Mouse (Mus musculus): ENCODE data around the gene Gzmd.
"Not testable (repeated sequence)": the region's sequence is repeated elsewhere in the genome, so short reads cannot be mapped to it uniquely, and the experiment has no call there.

Gene Gzmd

DNA sequence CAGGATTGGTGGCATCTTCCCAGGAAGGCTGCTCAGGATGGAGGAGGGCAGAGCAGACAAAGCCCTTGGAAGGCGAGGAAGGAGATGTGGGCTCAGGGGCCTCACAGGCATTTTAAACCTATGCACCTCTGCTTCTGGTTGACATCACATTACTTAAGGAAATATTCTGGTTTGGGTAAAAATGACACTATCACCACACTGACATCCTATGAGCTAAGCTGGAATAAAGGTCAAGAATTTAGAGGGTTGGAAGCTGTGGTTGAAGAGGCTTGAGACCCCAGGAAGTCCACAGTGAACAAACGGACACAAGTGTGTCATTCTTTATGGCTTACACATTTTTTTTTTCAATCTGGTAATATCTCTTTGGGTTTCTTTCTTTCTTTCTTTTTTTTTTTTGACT lies at the start of gene Gzmd:
TSS of gene Gzmd (minus strand) at position 101 of the 400 bp plus-strand sequence.
- not testable (repeated sequence) for DNase-seq

DNA sequence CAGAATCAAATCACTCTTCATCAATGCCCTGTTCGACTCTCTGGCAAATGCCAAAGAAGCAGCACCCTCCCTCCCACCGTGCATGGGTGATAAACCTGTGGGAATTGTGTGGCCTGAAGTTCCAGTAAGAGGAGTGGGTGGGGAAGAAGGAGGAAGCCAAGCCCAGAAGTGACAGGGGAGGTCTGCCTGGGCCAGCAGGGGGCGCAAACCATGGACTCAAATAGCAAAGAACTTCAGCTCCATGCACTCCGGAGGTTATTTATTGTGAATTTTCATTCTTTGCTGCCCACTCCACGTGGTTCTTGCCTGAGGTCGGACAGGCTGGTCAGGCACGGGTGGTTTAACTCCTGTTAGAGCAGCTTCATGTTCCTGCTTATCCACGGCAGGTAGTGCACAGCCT lies 45.2 kb upstream of the Gzmd start:
- peak; percentile 32 for DNase-seq

DNA sequence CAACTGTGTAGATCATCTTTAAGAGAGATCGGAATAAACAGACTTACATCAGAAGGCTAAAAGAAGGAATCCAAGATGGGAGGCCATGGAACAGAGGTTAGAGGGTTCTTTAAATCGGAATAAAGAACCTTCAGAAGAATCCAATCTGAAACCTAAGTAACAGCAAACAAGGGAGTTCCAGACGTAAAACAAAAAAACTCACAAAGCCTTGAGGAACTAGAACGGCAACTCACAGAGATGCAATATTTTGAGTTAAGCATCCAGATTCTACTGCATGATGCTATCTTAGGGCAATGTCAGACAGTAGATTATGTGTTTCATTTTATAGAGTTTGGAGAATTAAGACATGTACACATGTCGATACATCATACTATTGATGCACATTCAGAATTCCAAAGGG lies 42.1 kb upstream of the Gzmd start, which contains the start of gene Gzmn:
TSS of gene Gzmn (minus strand) at position 101 of the 400 bp plus-strand sequence.
- no peak for DNase-seq

DNA sequence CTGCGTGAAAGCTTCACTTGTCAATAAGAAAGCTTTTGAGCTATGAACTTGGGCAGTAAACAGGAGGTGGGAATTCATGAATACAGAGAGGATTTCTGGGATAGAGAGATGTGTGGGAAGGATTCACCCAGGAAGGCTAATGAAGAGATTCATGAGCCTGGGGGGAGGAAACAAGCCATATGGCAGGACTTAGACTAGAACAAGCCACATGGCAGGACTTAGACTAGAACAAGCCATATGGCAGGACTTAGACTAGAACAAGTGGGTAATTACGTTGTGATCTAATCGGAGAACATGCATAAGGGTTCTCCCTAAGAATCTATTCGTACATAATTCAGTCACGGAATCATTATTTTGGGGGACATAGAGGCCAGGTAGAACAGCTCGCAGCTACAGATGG lies 41.0 kb upstream of the Gzmd start:
- DNase-seq, result no peak

DNA sequence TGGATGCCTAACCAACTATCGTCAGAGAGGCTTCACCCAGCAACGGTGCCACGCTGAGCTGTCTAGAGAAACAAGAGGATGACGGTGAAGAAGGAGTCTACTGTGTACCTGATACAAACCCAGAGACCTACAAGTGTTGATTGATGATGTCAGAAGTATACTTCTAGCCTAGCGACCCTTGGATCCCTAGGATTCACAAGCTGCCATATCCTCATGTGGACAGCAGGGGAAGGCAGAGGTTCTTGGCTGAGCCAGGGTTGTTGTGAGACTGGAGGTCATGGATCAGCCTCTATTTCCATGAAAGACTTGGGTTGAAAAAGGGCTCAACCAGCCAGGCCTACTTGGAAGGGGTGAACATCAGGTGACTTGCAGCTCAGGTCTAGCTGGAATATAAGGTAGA lies 40.3 kb upstream of the Gzmd start:
- no peak for DNase-seq

DNA sequence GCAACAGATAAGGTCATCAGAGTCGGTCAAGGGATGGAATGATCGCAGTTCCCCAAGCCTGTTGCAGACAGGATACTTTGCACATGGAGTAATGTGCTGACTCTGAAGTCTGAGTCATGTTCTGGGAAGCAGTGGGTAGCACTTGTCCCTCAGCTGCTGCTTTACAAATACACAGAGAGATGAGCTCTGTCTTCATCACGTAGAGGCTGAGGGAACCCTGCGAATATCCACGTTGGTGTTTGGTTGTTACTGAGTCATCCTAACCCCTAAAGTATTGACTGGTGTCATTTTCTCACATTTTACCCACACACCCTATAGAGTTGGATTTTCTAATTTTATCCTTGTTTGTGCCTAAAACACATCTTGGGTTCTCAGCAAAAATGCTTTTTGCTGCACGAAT lies 35.6 kb upstream of the Gzmd start:
- no peak for DNase-seq

DNA sequence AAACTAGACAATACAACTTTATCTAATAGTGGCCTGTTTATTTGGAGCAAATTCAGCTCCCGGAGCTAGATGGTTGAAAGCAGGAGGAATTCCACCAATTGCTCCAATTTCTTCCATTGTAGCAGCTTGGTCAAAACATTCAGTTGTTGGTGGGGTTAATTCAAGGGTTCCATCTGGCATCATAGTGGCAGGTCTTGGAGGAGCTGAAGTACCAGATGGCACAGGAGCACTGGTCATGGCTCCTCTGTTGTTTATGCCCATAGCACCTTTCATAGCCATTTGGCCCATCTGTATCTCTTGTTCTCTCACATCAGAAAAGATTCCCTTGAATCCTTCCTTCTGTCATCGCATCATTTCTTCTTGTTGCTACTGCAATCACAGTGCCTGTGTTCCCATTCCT lies 29.7 kb upstream of the Gzmd start:
- DNase-seq, result no peak

DNA sequence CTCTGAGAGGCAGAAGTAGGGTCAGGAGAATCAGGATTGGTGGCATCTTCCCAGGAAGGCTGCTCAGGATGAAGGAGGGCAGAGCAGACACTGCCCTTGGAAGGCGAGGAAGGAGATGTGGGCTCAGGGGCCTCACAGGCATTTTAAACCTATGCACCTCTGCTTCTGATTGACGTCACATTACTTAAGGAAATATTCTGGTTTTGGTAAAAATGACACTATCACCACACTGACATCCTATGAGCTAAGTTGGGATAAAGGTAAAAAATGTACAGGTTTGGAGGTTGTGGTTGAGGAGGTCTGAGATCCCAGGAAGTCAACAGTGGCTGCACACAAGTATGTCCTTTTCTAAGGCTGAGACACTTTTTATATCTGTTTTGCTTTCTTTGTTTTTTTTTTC lies 27.1 kb upstream of the Gzmd start, which contains the start of gene Gzmg:
TSS of gene Gzmg (minus strand) at position 101 of the 400 bp plus-strand sequence.
- not testable (repeated sequence) for DNase-seq

DNA sequence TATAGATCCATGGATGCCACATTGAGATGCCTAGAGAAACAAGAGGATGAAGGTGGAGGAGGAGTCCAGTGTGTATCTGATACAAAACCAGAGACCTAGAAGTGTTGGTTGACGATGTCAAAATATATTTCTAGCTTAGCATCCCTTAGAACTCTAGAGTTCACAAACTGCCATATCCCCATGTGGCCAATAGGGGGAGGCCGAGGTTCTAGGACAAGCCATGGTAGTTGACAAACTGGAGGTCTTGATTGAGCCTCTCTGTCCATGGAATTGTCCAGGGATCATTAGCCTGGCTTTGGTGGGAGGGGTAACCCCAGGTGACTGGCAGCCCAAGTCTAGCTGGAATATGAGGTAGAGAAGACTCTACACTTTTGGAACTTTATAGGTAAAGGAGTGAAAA lies 22.9 kb upstream of the Gzmd start:
- no peak for DNase-seq

DNA sequence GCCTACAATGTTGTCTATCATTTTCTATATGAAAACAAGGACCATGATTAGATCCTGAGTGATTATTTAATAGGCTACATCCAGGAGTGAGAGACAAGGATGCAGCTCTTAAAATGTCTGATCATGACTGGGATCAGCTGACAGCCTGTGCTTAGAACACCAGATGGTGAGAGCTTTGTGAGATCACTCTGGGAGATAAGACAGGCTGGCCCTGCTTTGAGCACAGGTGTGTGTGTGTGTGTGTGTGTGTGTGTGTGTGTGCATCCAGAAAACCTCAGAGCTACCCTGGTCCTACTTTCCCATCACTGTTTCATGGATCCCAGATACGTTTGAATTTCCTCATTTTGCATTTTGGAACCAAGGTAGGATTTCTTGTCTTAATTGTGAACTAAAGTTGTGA lies 1.3 kb upstream of the Gzmd start:
- DNase-seq, result not testable (repeated sequence)

DNA sequence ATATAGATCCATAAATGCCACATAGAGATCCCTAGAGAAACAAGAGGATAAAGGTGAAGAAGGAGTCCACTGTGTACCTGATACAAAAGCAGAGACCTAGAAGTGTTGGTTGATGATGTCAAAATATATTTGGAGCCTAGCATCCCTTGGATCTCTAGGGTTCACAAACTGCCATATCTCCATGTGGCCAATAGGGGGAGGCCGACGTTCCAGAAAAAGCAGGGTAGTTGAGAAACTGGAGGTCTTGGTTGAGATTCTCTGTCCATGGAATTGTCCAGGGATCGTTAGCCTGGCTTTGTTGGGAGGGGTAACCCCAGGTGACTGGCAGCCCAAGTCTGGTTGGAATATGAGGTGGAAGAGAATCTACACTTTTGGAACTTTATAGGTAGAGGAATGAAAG lies 4.1 kb downstream of the Gzmd start:
- DNase-seq, result no peak

DNA sequence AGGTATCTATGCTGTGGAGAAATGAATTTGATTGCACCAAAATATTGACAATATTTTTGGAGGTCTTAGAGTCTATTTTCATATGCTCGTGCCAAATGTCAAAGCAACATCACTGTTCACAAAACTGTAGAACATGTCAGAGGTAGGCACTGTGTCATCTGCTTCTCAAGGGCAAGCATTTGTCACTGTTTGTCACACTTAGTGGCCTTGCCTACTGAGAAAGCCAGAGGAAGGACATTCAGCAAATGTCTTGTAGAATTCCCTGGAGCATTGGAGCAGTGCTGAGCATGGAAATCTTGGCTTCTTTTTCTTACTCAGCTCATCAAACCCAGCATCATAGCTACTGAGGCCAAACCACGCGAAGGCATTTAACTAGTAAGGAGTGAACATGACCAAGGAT lies 8.9 kb downstream of the Gzmd start:
- DNase-seq, result no peak

DNA sequence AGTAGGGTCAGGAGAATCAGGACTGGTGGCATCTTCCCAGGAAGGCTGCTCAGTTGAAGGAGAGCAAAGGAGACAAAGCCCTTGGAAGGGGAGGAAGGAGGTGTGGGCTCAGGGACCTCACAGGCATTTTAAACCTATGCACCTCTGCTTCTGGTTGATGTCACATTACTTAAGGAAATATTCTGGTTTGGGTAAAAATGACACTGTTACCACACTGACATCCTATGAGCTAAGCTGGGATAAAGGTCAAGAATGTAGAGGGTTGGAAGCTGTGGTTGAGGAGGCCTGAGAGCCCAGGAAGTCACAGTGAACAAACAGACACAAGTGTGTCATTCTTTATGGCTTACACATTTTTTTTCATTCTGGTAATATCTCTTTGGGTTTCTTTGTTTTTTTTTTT lies 11.9 kb downstream of the Gzmd start, which contains the start of gene Gzme:
TSS of gene Gzme (minus strand) at position 101 of the 400 bp plus-strand sequence.
- DNase-seq, result no peak

DNA sequence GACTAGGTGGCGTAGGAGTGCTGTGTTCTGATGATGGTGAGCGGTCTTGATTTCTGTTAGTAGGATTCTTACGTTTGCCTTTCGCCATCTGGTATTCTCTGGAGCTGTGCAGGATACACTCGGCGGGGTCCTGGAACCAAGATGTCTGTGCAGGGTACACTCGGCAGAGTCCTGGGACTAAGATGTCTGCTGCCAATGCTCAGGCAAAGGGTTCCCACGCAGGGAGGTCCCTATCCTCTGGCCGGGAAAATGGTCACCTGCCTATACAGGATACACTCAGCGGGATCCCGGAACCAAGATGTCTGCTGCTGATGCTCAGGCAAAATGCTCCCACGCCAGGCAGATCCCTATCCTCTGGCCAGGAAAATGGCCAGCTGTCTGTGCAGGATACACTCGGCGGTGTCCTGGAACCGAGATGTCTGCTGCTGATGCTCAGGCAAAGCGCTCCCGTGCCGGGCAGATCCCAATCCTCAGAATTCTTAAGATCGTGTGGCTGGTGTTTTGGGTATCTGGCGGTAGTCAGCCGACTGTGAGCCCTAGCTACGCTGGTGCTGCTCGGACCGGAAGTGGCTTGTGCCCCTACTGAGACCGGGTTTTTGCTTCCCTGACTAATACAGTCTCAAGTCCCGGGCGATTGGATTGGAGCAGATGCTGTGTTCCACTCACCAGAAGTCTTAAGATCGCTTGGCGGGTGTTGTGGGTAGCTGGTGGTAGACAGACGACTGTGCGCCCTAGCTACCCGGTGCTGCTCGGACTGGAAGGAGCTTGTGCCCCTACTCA lies 16.7 kb downstream of the Gzmd start:
- DNase-seq, result not testable (repeated sequence)

DNA sequence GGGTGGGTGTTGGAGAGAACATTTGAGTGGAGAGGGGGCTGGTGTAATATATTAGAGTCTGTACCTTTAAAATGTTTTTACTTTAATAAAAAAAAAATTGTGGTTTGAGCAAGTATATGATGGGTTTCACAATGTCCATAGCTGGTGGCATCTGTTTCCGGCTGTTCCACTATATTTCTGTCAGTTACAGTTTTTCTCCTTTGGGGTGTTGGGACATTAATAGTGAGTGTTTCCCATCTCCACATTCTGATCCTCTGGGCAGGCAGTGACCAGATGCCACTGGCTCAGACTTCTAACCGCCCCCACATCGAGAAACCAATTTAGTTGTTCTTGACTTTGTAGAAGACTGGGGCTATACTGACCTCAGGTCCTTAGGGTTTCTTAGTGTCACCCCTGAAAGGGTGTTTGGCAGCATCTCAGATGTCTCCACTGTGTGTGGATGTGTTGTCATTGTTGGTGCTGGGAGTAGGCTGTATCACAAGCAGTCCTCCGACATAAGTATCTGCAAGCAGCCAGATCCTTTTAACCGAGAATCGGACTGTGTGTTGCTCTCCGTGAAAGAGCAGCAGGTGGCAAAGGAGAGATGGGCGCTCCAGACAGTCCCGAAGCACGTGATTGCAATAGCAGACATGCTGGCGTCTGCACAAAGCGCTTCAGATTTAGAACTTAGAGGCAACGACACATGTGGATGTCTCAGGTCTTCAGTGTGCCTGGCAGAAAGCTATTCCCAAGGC lies 26.8 kb downstream of the Gzmd start:
- DNase-seq, result no peak

DNA sequence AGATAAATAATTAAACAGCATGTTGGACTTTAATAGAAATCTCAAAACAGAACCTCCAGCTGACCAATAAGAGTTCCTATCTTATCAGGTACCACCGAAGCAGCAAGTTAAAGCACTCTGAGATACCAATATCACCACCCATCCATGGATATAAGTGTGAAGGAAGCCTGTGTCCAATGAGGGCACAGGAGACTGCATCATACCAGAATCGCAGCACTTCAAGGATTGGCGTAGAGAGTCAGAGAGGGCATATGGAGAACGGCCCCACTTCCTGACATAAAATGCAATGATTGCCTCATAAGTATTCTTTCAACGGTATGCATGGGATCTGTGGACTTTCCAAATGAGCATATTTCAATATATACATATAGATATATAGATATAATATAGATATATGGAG lies 27.4 kb downstream of the Gzmd start:
- DNase-seq, result no peak

DNA sequence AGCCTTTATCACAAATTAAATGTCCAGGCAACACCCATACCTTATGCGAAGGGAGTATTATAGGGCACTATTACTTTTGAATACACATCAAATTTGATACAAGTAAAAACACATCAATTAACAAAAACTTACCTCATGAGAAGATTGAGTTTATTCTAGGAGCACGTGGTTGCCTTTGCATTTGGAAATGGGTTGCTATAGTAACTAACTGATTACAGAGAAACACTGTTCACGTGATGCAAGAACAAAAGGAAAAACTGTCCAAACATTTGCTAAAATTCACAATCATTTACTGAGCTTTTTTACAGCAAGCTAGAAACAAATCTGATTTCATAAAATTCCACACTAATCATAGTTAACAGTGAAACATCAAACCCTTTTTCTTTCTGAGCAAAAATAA lies 29.0 kb downstream of the Gzmd start:
- DNase-seq, result no peak

DNA sequence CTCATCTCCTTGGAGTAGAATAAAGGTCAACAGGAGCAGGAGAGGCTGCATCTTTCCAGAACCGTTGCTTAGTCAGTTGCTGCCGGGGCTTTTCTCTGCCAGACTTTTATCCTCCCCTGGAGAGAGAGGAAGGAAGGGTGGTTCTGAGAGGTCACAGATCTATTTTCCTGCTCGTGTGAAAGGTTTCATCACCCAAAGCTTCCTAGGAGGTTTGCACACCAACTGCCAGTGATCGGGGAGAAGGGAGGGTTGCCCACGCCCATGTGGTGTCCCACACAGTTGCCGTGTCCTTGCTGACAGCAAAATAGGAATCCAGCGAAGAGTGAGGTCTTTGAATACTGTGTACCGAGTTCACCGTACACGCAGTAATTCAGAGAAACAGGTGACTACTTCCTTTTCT lies 30.0 kb downstream of the Gzmd start, which contains the start of gene Ctsg:
TSS of gene Ctsg (minus strand) at position 189 of the 400 bp plus-strand sequence.
- no peak for DNase-seq

DNA sequence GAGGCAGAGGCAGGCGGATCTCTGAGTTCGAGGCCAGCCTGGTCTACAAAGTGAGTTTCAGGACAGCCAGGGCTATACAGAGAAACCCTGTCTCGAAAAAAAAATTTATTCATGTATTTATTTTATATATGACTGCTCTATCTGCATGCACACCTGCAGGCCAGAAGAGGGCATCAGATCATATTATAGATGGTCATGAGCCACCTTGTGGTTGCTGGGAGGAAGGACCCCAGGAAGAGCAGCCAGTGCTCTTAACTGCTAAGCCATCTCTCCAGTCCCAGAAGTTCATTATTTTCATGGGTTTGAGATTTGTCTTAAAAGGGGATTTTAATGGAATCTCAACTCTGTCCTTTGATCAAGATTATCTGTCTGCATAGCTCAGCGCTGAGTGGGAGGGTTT lies 33.5 kb downstream of the Gzmd start:
- DNase-seq, result peak; percentile 28

DNA sequence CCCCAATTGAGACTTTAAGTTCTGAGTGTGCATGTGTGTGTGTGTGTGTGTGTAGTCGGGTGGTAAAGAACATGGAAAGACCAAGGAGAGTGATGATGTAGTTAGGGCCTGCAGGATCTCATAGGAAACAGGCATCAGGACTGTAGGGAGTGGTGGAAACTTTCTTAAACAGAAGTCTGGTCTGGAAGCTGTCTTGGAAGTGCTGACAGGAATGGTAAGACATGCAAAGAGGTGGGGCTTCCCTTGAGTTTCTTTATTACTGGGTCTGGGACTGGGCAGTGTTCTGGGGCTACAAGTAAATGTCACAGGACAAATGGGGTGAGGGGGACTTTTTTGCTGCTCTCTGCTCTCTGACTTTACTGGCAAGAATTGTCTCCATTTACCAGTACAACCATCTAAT lies 34.8 kb downstream of the Gzmd start:
- DNase-seq, result no peak

DNA sequence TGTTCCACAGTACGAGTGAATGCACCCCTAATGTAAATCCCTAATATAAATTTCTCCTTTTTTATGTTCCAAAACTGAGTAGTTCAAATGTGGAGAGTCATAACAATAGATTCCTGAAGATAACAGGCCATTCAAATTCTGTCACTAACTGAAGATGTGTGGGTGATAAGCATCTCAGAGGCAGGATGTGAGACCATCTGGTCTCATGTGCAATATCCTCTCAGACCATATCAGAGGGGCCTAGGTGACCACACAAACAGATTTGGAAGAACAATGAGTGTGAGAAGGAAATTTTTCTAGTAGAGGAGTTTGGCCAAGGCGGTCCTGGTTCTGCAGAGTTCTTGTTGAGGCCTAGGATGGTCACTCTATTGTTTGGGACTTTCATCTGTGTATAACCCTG lies 39.1 kb downstream of the Gzmd start:
- DNase-seq, result no peak

DNA sequence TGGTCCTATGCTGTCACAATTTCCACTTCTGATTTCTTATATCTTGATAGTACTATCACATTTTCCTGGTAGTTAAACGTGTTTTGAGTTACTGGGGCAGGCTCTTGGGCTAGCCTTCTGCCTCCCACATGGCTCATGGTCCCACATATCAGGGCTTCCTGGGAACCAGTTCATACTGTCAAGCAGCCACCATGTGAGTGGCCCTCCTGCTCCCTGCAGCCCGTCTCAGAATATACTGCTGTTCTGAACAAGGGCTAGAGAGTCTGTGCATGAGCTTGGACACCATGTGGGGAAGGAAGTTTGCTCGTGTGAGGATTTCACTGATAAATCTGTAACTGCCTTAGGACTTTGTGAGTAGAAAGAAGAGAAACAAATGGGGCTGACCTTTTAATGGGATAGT lies 45.7 kb downstream of the Gzmd start:
- no peak for DNase-seq

DNA sequence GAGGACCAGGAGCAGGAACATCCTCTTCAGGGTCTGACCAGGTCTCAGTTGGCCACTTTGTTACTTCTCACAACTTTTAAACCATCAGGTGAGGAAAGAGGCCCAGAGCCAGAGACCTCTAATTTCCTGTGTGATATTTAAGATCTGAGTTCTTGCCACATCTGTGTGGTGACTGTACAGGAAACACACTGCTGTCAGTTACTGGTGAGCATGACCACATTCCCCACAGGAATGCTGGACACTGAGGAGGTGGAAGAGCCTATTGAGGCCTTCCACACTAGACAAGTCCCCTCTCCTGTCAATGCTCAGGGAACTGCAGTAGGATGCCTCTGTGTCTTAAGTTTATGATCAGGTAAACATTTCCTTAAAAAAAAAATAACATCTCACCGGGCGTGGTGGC lies 47.2 kb downstream of the Gzmd start, which contains the start of gene Mcpt8:
TSS of gene Mcpt8 (minus strand) at position 107 of the 400 bp plus-strand sequence.
- DNase-seq, result no peak

DNA sequence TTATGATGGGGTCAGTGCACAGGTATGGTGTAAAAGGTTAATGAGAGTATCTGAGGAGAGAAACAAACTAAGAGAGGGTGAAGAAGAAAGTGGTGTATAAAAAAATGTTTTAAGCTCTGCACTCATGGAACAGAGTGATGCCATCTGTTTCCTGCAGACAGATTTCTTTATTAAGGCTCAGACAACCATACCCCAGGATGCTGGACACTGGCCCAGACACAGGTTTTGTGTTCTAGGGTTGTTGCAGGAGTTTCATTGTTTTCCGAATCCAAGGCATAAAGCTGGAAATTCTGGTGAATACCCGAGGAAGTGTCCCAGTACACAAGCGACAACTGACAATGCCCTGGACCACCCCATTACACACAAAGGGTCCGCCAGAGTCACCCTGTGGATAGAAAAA lies 50.4 kb downstream of the Gzmd start:
- DNase-seq, result no peak
